8 mouse cellular contexts compared by ENCODE assay signal in the genomic region with DNA sequence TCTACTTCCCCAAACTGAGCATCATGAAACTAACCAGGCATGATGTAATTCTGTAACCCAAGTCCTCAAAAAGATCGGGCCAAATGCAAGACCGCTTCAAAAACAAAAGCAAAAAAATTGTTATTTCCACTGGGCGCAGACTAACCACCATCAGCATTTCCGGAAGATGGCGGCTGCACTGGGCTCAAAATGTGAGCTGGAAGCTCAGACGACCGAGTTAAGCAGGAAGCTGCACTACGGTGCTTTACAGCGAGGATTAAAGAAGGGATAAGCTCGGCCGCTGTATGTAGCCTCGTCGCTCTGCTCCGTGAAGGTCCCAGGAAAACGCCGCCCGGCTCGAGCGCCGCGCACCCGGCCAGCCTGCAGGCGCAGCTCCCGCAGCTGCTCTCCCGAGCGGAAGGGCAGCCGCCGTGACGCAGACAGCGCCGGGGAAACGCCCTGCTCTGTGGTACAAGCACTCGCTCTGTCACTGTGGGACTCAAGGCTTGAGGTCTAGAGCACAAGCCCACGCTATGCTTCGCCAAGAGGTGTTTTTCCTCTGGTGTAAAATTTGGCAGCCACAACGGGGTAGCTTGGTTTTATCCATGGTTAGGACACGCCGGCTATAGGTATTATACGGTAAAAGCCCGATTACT. TPM values are rescaled to one million over a fixed set of nuclear protein-coding genes. Genes with fewer than 3 reads are reported as not detected.
DNase-seq lines count a peak whose midpoint lies in the region; ATAC-seq and TF ChIP-seq lines count a peak whose summit lies in the region.

No protein-coding gene starts in this region.

- TF ChIP-seq POLR2A in limb, embryonic 14.5 days (IDR thresholded peaks at IDR 0.05; ENCODE audit: borderline replicate concordance, extremely low read depth, insufficient read depth, insufficient read length), result peak; percentile 41; the same call in 1 of the 2 replicates
- peak; percentile 94; the same call in 1 of the 2 replicates for TF ChIP-seq POLR2A in spleen, adult 2 months (IDR thresholded peaks at IDR 0.05; ENCODE audit: low read depth, low read length)

- H3K4me1 ChIP-seq in embryonic facial prominence, embryonic 14.5 days (ENCODE audit: control insufficient read depth, insufficient read depth, low read length), result peaks cover 41% of the 10 kb centered on the region
- peaks cover 44% of the 10 kb centered on the region for H3K4me1 ChIP-seq in limb, embryonic 14.5 days (ENCODE audit: control insufficient read depth, insufficient read depth, low read length)
- H3K4me1 ChIP-seq in midbrain, embryonic 16.5 days (ENCODE audit: control insufficient read depth, insufficient read depth, low read length), result peaks cover 57% of the 10 kb centered on the region
- H3K4me1 ChIP-seq in spleen, adult 2 months (ENCODE audit: control insufficient read depth, insufficient read depth, insufficient read length), result peaks cover 18% of the 10 kb centered on the region

- H3K36me3 ChIP-seq in embryonic facial prominence, embryonic 14.5 days (ENCODE audit: control insufficient read depth, insufficient read depth, low read length), result peaks cover 8% of the 10 kb centered on the region; the same call in 1 of the 2 replicates
- H3K36me3 ChIP-seq in limb, embryonic 14.5 days (ENCODE audit: control insufficient read depth, insufficient read depth, low read length), result peaks cover 11% of the 10 kb centered on the region
- H3K36me3 ChIP-seq in midbrain, embryonic 16.5 days (ENCODE audit: control insufficient read depth, insufficient read depth, low read length), result no peaks in the 10 kb centered on the region
- peaks cover 8% of the 10 kb centered on the region for H3K36me3 ChIP-seq in spleen, adult 2 months (ENCODE audit: control insufficient read depth, insufficient read depth, low read length)

- WGBS in embryonic facial prominence, embryonic 14.5 days, result 0% methylated on average over 34 of the region's 40 CpGs
- 2% methylated on average over 39 of the region's 40 CpGs for WGBS in limb, embryonic 14.5 days
- WGBS in midbrain, embryonic 16.5 days, result under 1% methylated on average over 40 of the region's 40 CpGs
- under 1% methylated on average over 40 of the region's 40 CpGs for WGBS in spleen, adult 2 months

- H3K27me3 ChIP-seq in embryonic facial prominence, embryonic 14.5 days (replicated peaks; ENCODE audit: control insufficient read depth, insufficient read depth, low read length), result no peaks in the 10 kb centered on the region
- no peaks in the 10 kb centered on the region for H3K27me3 ChIP-seq in limb, embryonic 14.5 days (ENCODE audit: control insufficient read depth, insufficient read depth, low read length)
- H3K27me3 ChIP-seq in midbrain, embryonic 16.5 days (ENCODE audit: control insufficient read depth, insufficient read depth, low read depth, low read length), result no peaks in the 10 kb centered on the region
- H3K27me3 ChIP-seq in spleen, adult 2 months (ENCODE audit: control insufficient read depth, insufficient read depth, low read length), result no peaks in the 10 kb centered on the region

- no peaks in the 10 kb centered on the region for H3K9me3 ChIP-seq in embryonic facial prominence, embryonic 14.5 days (ENCODE audit: control insufficient read depth, low read length)
- H3K9me3 ChIP-seq in limb, embryonic 14.5 days (ENCODE audit: control insufficient read depth, low read length), result no peaks in the 10 kb centered on the region
- H3K9me3 ChIP-seq in midbrain, embryonic 16.5 days (replicated peaks; ENCODE audit: control insufficient read depth, low read length, poor library complexity, severe bottlenecking), result no peaks in the 10 kb centered on the region

- no peak for TF ChIP-seq CTCF in spleen, adult 2 months (IDR thresholded peaks at IDR 0.05; ENCODE audit: extremely low read depth, insufficient read depth, insufficient read length, insufficient replicate concordance)

- H3K27ac ChIP-seq in embryonic facial prominence, embryonic 14.5 days (replicated peaks; ENCODE audit: low read depth, low read length), result peak overlapping the region; percentile 92
- peak overlapping the region; percentile 85 for H3K27ac ChIP-seq in limb, embryonic 14.5 days (replicated peaks; ENCODE audit: low read depth, low read length)
- H3K27ac ChIP-seq in midbrain, embryonic 16.5 days (ENCODE audit: low read length), result peak overlapping the region; percentile 94
- peak overlapping the region; percentile 100 for H3K27ac ChIP-seq in spleen, adult 2 months (ENCODE audit: insufficient read depth, low read length)

- peak overlapping the region; percentile 55 for H3K4me3 ChIP-seq in embryonic facial prominence, embryonic 14.5 days (ENCODE audit: low read depth, low read length)
- H3K4me3 ChIP-seq in limb, embryonic 14.5 days (replicated peaks; ENCODE audit: low read length), result peak overlapping the region; percentile 48
- H3K4me3 ChIP-seq in midbrain, embryonic 16.5 days (ENCODE audit: low read depth, low read length), result peak overlapping the region; percentile 58
- H3K4me3 ChIP-seq in spleen, adult 2 months (ENCODE audit: extremely low read depth, insufficient read depth, insufficient read length), result peak overlapping the region; percentile 99

- peak overlapping the region; percentile 89 for H3K4me2 ChIP-seq in embryonic facial prominence, embryonic 14.5 days (ENCODE audit: low read depth, low read length)
- H3K4me2 ChIP-seq in limb, embryonic 14.5 days (replicated peaks; ENCODE audit: low read depth, low read length, severe bottlenecking), result peak overlapping the region; percentile 67
- H3K4me2 ChIP-seq in midbrain, embryonic 16.5 days (ENCODE audit: low read length), result peak overlapping the region; percentile 75

- peak; percentile 92 for DNase-seq in 3134 (ENCODE audit: extremely low read depth, insufficient read length, low spot score)
- peak; percentile 91 to 93 for DNase-seq in adrenal gland, postnatal 36 days
- DNase-seq in embryonic facial prominence, embryonic 14.5 days (ENCODE audit: low spot score), result peak; percentile 91
- DNase-seq in heart, adult 8-10 months (ENCODE audit: low spot score), result peak; percentile 91
- peak; percentile 89 for DNase-seq in kidney, adult 9 months
- DNase-seq in limb, embryonic 14.5 days (ENCODE audit: low spot score), result peak; percentile 68
- DNase-seq in spleen, adult 2 months (ENCODE audit: low read depth in 1 of 2, low spot score in 2 of 2), result peak; percentile 84 to 88

- peak; percentile 91 for ATAC-seq in embryonic facial prominence, embryonic 14.5 days (ENCODE audit: low read depth)
- peak; percentile 81 for ATAC-seq in limb, embryonic 14.5 days (ENCODE audit: low FRiP score, low read depth)
- peak; percentile 89 for ATAC-seq in midbrain, embryonic 16.5 days

- H3K9ac ChIP-seq in embryonic facial prominence, embryonic 14.5 days (ENCODE audit: low read depth, low read length), result peak overlapping the region; percentile 76
- H3K9ac ChIP-seq in limb, embryonic 14.5 days (ENCODE audit: low read depth, low read length, severe bottlenecking), result peak overlapping the region; percentile 67
- peak overlapping the region; percentile 77 for H3K9ac ChIP-seq in midbrain, embryonic 16.5 days (ENCODE audit: low read depth, low read length)

RNA-seq across cellular contexts. Expression of gene Kmt2e, which starts 16.0 kb away (rescaled TPM):
- 10 to 100 TPM; 63.5 to 68.5 TPM for total RNA-seq in adrenal gland, postnatal 36 days (2021)
- polyA plus RNA-seq in embryonic facial prominence, embryonic 14.5 days (2014; fragmentation: Nextera tagmentation; extraction: Ambion mirVana), result 66.0 and 85.2 TPM in 2 replicates
- total RNA-seq in heart, adult 8-10 months (2022), result 10 to 100 TPM; 42.1 to 47.6 (median 44.7) TPM
- polyA plus RNA-seq in limb, embryonic 14.5 days (2012; rRNA removed), result 37.3 and 39.0 TPM in 2 replicates
- polyA plus RNA-seq in limb, embryonic 14.5 days (2014; fragmentation: Nextera tagmentation; extraction: Ambion mirVana), result 87.2 and 97.4 TPM in 2 replicates
- 162 and 178 TPM in 2 replicates for polyA plus RNA-seq in midbrain, embryonic 16.5 days (2015; fragmentation: Nextera tagmentation; extraction: Ambion mirVana)
- polyA plus RNA-seq in spleen, adult 2 months (2012; rRNA removed), result 23.3 and 25.3 TPM in 2 replicates

Comparison
In these comparisons a context has a peak if more than half of its experiments do, and no peak if none do; other contexts are left out.
1. Peak in every context shown above with its lines: DNase-seq, ATAC-seq, H3K4me3 ChIP-seq and H3K27ac ChIP-seq.
2. H3K4me3 ChIP-seq: peak in every context shown above with its lines; median percentile 99 in spleen, adult 2 months; 58 in midbrain, embryonic 16.5 days; 55 in embryonic facial prominence, embryonic 14.5 days; 48 in limb, embryonic 14.5 days.